Mouse (Mus musculus) stomach, embryonic 14.5 days (tissue): ENCODE results near the gene Tufm. TPM values are rescaled to one million over a fixed set of nuclear protein-coding genes. Genes with fewer than 3 reads are reported as not detected.

ENCODE experiments used
- ATAC-seq: fragments of 200-750 bp; cut with Nextera tagmentation; 2 replicates; pipeline ENCODE4 v1.8.0; 2017; ENCODE audit warnings: low read depth, moderate TSS enrichment; ENCODE audit not compliant: insufficient number of reproducible peaks, insufficient read depth, low FRiP score
- H3K27ac ChIP-seq: fragments of 300-500 bp; sonication (generic); 2 replicates; pipeline ENCODE4 v1.5.1; 2014; ENCODE audit warnings: mild to moderate bottlenecking, low read length, moderate library complexity, mixed read lengths
- H3K27me3 ChIP-seq: fragments of 300-500 bp; sonication (generic); 2 replicates; pipeline ENCODE4 v1.6.1; 2014; ENCODE audit warnings: low read length, control low read depth, mixed read lengths; ENCODE audit not compliant: control insufficient read depth, insufficient read depth
- H3K36me3 ChIP-seq: fragments of 300-500 bp; sonication (generic); 2 replicates; pipeline ENCODE4 v1.6.1; 2014; ENCODE audit warnings: mild to moderate bottlenecking, control low read depth, low read length, moderate library complexity, mixed read lengths; ENCODE audit not compliant: control insufficient read depth, insufficient read depth
- H3K4me1 ChIP-seq: fragments of 300-500 bp; sonication (generic); 2 replicates; pipeline ENCODE4 v1.6.1; 2014; ENCODE audit warnings: low read length, control low read depth, mixed read lengths; ENCODE audit not compliant: control insufficient read depth, insufficient read depth
- H3K4me2 ChIP-seq: fragments of 300-500 bp; sonication (generic); replicated peaks from 2 replicates; pipeline ENCODE4 v1.6.1; 2014; ENCODE audit warnings: low read depth, low read length, control low read depth
- H3K4me3 ChIP-seq: fragments of 300-500 bp; sonication (generic); 2 replicates; pipeline ENCODE4 v1.5.1; 2014; ENCODE audit warnings: low read depth, low read length, control low read depth
- H3K9ac ChIP-seq: fragments of 300-500 bp; sonication (generic); replicated peaks from 2 replicates; pipeline ENCODE4 v1.6.1; 2014; ENCODE audit warnings: low read depth, mild to moderate bottlenecking, control low read depth, low read length, moderate library complexity, mixed read lengths
- H3K9me3 ChIP-seq: fragments of 300-500 bp; sonication (generic); 2 replicates; pipeline ENCODE4 v1.6.1; 2016; ENCODE audit warnings: low read depth, low read length, control low read depth; ENCODE audit not compliant: control insufficient read depth
- WGBS: fragments of 180-500 bp; shearing (Covaris S2); extraction: QIAGEN DNeasy Blood & Tissue Kit; methylation state at CpG from one replicate; pipeline ENCODE4 v1.1.7; 2014; 5-methylcytosine and 5-hydroxymethylcytosine counted together
- polyA plus RNA-seq: library from polyadenylated mRNA; unstranded; fragments of >200 nt; fragmentation: Nextera tagmentation; extraction: Ambion mirVana; gene quantifications from 2 replicates; pipeline ENCODE4 v1.2.1, GENCODE M21; 2014

Gene Tufm
- polyA plus RNA-seq, 1 experiment from 2014 or later = 134 TPM

- no peak overlapping the region for H3K4me3 ChIP-seq
- H3K27me3 ChIP-seq = no peaks in the 10 kb centered on the region
- WGBS = 75% methylated on average over 5 of the region's 5 CpGs
- no peaks in the 10 kb centered on the region for H3K36me3 ChIP-seq
- H3K4me1 ChIP-seq = no peaks in the 10 kb centered on the region
- no peak overlapping the region for H3K4me2 ChIP-seq
- no peaks in the 10 kb centered on the region for H3K9me3 ChIP-seq
- H3K27ac ChIP-seq = no peak overlapping the region
- no peak for ATAC-seq
- H3K9ac ChIP-seq = no peak overlapping the region
Observed at GRCm38 (mm10) chr7:126537820-126538585, 50.8 kb downstream of the Tufm start.

Other genes starting within 250 kb of the Tufm start
- 32.8 and 33.6 TPM in 2 replicates for gene Sbk1, start 214.7 kb upstream of the Tufm start, polyA plus RNA-seq
- 0.78 and 1.2 TPM in 2 replicates for gene Lat, start 117.8 kb upstream of the Tufm start, polyA plus RNA-seq
- 38.3 and 39.5 TPM in 2 replicates for gene Spns1, start 109.9 kb upstream of the Tufm start, polyA plus RNA-seq
- 2.6 and 3.0 TPM in 2 replicates for gene Nfatc2ip, start 90.6 kb upstream of the Tufm start, polyA plus RNA-seq
- not detected in 2 replicates for gene Cd19, start 72.5 kb upstream of the Tufm start, polyA plus RNA-seq
- 28.4 and 29.7 TPM in 2 replicates for gene Rabep2, start 58.6 kb upstream of the Tufm start, polyA plus RNA-seq
- gene Atp2a1, start 24.3 kb upstream of the Tufm start, polyA plus RNA-seq = 0.07 TPM in 1 of 2 replicates, not detected in the other
- gene Sh2b1, start 11.9 kb upstream of the Tufm start, polyA plus RNA-seq = 39.4 and 42.2 TPM in 2 replicates
- gene Atxn2l, start 16.1 kb downstream of the Tufm start, polyA plus RNA-seq = 45.6 and 52.1 TPM in 2 replicates
- 163 and 172 TPM in 2 replicates for gene Eif3c, start 79.0 kb downstream of the Tufm start, polyA plus RNA-seq
- gene Apobr, start 97.6 kb downstream of the Tufm start, polyA plus RNA-seq = 0.20 and 0.43 TPM in 2 replicates
- gene Cln3, start 98.5 kb downstream of the Tufm start, polyA plus RNA-seq = 27.2 and 30.2 TPM in 2 replicates
- not detected in 2 replicates for gene Il27, start 107.6 kb downstream of the Tufm start, polyA plus RNA-seq
- gene Nupr1, start 143.5 kb downstream of the Tufm start, polyA plus RNA-seq = 7.0 and 21.7 TPM in 2 replicates
- gene Sgf29, start 161.9 kb downstream of the Tufm start, polyA plus RNA-seq = 61.2 and 67.4 TPM in 2 replicates
- 5.8 and 7.0 TPM in 2 replicates for gene Sult1a1, start 189.1 kb downstream of the Tufm start, polyA plus RNA-seq
- gene Bola2, start 208.0 kb downstream of the Tufm start, polyA plus RNA-seq = 118 and 127 TPM in 2 replicates
- 7.1 and 8.4 TPM in 2 replicates for gene Slx1b, start 208.4 kb downstream of the Tufm start, polyA plus RNA-seq
- gene Coro1a, start 220.4 kb downstream of the Tufm start, polyA plus RNA-seq = 28.6 and 29.5 TPM in 2 replicates